Mouse (Mus musculus) heart, postnatal 0 days (tissue): ENCODE measurements around the gene Napepld.

ENCODE experiments used
- CTCF ChIP-seq: IDR thresholded peaks from 2 replicates; pipeline ENCODE4 v1.5.1; 2016; ENCODE audit warnings: antibody characterized with exemption, control low read depth, low read depth
- EP300 ChIP-seq: IDR thresholded peaks from 2 replicates; pipeline ENCODE4 v1.6.1; 2016; ENCODE audit warnings: antibody characterized with exemption, low read depth

- TF ChIP-seq CTCF: no peak
- TF ChIP-seq EP300: no peak
Measured at GRCm38 (mm10) chr5:21736046-21736445, 34.9 kb upstream of the Napepld start.
